Mouse (Mus musculus) MEL (cell line): ENCODE measurements at regions not wholly inside any gene's neighbourhood (a gene's known extent, or its start where the extent isn't known, plus 50 kb on each side); places are given as distances from the start of the nearest gene placed in this dataset.
A peak's percentile ranks its signal among the peaks of the same experiment; 100 is the strongest.

Experiments
- DNase-seq: peaks from one replicate; pipeline ENCODE4 v3.0.0; 2011; ENCODE audit warnings: low read depth, low spot score
- H3K27ac ChIP-seq: 2 replicates; pipeline ENCODE4 v1.5.1; 2012; ENCODE audit warnings: low read depth, mild to moderate bottlenecking, control low read depth, low read length, moderate library complexity; ENCODE audit not compliant: control insufficient read depth
- H3K27me3 ChIP-seq, 2 experiments: fragments of 150-350 bp in 1 of 2; sonication (generic) in 1 of 2; 2 replicates each; pipeline ENCODE4 v1.6.1; 2012; ENCODE audit warnings: low read length in 2 of 2, mild to moderate bottlenecking in 2 of 2, improper control_type of control experiment in 1 of 2, moderate library complexity in 1 of 2; ENCODE audit not compliant: insufficient read depth in 2 of 2, control insufficient read depth in 1 of 2
- H3K36me3 ChIP-seq, 2 experiments: 2 replicates each; pipeline ENCODE4 v1.6.1; 2012 to 2014; ENCODE audit warnings: low read length in 2 of 2, improper control_type of control experiment in 1 of 2, inconsistent platforms in 1 of 2, mild to moderate bottlenecking in 1 of 2; ENCODE audit not compliant: insufficient read depth in 2 of 2, control insufficient read depth in 1 of 2
- H3K4me1 ChIP-seq, 2 experiments: fragments of 150-350 bp in 1 of 2; sonication (generic) in 1 of 2; 2 replicates each; pipeline ENCODE4 v1.6.1; 2012; ENCODE audit warnings: low read length in 2 of 2, improper control_type of control experiment in 1 of 2, mild to moderate bottlenecking in 1 of 2; ENCODE audit not compliant: insufficient read depth in 2 of 2, control insufficient read depth in 1 of 2
- H3K4me3 ChIP-seq, 2 experiments: fragments of 150-350 bp in 1 of 2; sonication (generic) in 1 of 2; 2 replicates each; pipeline ENCODE4 v1.5.1; 2012; ENCODE audit warnings: low read depth in 2 of 2, low read length in 2 of 2, mild to moderate bottlenecking in 2 of 2, moderate library complexity in 2 of 2, control low read depth in 1 of 2, improper control_type of control experiment in 1 of 2; ENCODE audit not compliant: control insufficient read depth in 1 of 2, insufficient read depth in 1 of 2
- H3K79me2 ChIP-seq: 2 replicates; pipeline ENCODE4 v1.6.1; 2012; ENCODE audit warnings: mild to moderate bottlenecking, low read length, moderate library complexity; ENCODE audit not compliant: control insufficient read depth, poor library complexity, insufficient read depth
- H3K9ac ChIP-seq: 2 replicates; pipeline ENCODE4 v1.6.1; 2012; ENCODE audit warnings: low read depth, mild to moderate bottlenecking, control low read depth, low read length, moderate library complexity; ENCODE audit not compliant: control insufficient read depth, poor library complexity, severe bottlenecking
- H3K9me3 ChIP-seq: fragments of 150-350 bp; sonication (generic); replicated peaks from 2 replicates; pipeline ENCODE4 v1.6.1; 2012; ENCODE audit warnings: mild to moderate bottlenecking, low read length, improper control_type of control experiment, moderate library complexity; ENCODE audit not compliant: insufficient read depth
- CHD1 ChIP-seq: IDR thresholded peaks from 2 replicates; pipeline ENCODE4 v1.6.1; 2012; ENCODE audit warnings: low read depth, mild to moderate bottlenecking, inconsistent platforms, low read length, improper control_type of control experiment
- GABPA ChIP-seq: IDR thresholded peaks from 2 replicates; pipeline ENCODE4 v1.6.1; 2012; ENCODE audit warnings: low read depth, mild to moderate bottlenecking, inconsistent platforms, low read length, improper control_type of control experiment, moderate library complexity
- MAZ ChIP-seq: IDR thresholded peaks from 2 replicates; pipeline ENCODE4 v1.6.1; 2012; ENCODE audit warnings: low read depth, mild to moderate bottlenecking, inconsistent platforms, low read length, improper control_type of control experiment
- MYB ChIP-seq: IDR thresholded peaks from 2 replicates; pipeline ENCODE4 v1.6.1; 2011; ENCODE audit warnings: mild to moderate bottlenecking, low read depth, low read length, improper control_type of control experiment
- NELFE ChIP-seq: IDR thresholded peaks from 2 replicates; pipeline ENCODE4 v1.6.1; 2011; ENCODE audit warnings: low read depth, low read length, improper control_type of control experiment
- POLR2AphosphoS2 ChIP-seq: IDR thresholded peaks from 2 replicates; pipeline ENCODE4 v1.6.1; 2011; ENCODE audit warnings: low read length, improper control_type of control experiment
- POLR2AphosphoS5 ChIP-seq: IDR thresholded peaks from 2 replicates; pipeline ENCODE4 v1.6.1; 2012; ENCODE audit warnings: low read depth, borderline replicate concordance, mild to moderate bottlenecking, inconsistent platforms, low read length, moderate library complexity, mixed read lengths
- RCOR1 ChIP-seq: IDR thresholded peaks from 2 replicates; pipeline ENCODE4 v1.6.1; 2012; ENCODE audit warnings: low read depth, mild to moderate bottlenecking, inconsistent platforms, low read length, improper control_type of control experiment
- TBP ChIP-seq: IDR thresholded peaks from 2 replicates; pipeline ENCODE4 v1.8.0; 2011; ENCODE audit warnings: low read depth, low read length, improper control_type of control experiment
- USF1 ChIP-seq: IDR thresholded peaks from 2 replicates; pipeline ENCODE4 v1.6.1; 2014; ENCODE audit warnings: low read depth, mild to moderate bottlenecking, inconsistent platforms, low read length, improper control_type of control experiment, moderate library complexity
- USF2 ChIP-seq, 2 experiments: IDR thresholded peaks; 2 replicates each; pipeline ENCODE4 v1.6.1; 2011 to 2012; ENCODE audit warnings: improper control_type of control experiment in 2 of 2, low read length in 2 of 2, borderline replicate concordance in 1 of 2, inconsistent platforms in 1 of 2, low read depth in 1 of 2, mild to moderate bottlenecking in 1 of 2; ENCODE audit not compliant: insufficient read depth in 1 of 2
- ZKSCAN1 ChIP-seq: IDR thresholded peaks from 2 replicates; pipeline ENCODE4 v1.6.1; 2012; ENCODE audit warnings: low read depth, mild to moderate bottlenecking, inconsistent platforms, low read length, improper control_type of control experiment, moderate library complexity
- ZMIZ1 ChIP-seq: IDR thresholded peaks from 2 replicates; pipeline ENCODE4 v1.6.1; 2012; ENCODE audit warnings: low read depth, mild to moderate bottlenecking, inconsistent platforms, low read length, improper control_type of control experiment, moderate library complexity
- ZNF384 ChIP-seq: IDR thresholded peaks from 2 replicates; pipeline ENCODE4 v1.6.1; 2012; ENCODE audit warnings: low read depth, mild to moderate bottlenecking, inconsistent platforms, low read length, improper control_type of control experiment

- H3K4me1 ChIP-seq = no peaks in the 10 kb centered on the region
- TF ChIP-seq USF1 = peak; percentile 37; the same call in 1 of the 2 replicates
- TF ChIP-seq CHD1 = no peak
- no peak for TF ChIP-seq NELFE
Observed at GRCm38 (mm10) chr9:61162884-61163283, 209.3 kb upstream of the Tle3 start.

GRCm38 (mm10) chr9:61163671-61164288, 208.4 kb upstream of the Tle3 start:
- Histone ChIP-seq H3K79me2 (no peaks in the 10 kb centered on the region), H3K36me3 (no peaks in the 10 kb centered on the region), H3K27me3 (peaks cover 0 to 4% of the 10 kb centered on the region in 2 experiments; a peak in 1 of 4 replicates), H3K9ac (no peak overlapping the region), H3K27ac (no peak overlapping the region), H3K4me1 (no peaks in the 10 kb centered on the region), H3K9me3 (no peaks in the 10 kb centered on the region), H3K4me3 (no peak overlapping the region)
- DNase-seq = no peak
- TF ChIP-seq RCOR1 (no peak), POLR2AphosphoS5 (no peak), GABPA (no peak), ZNF384 (no peak), CHD1 (no peak), USF2 (IDR thresholded peaks at IDR 0.05; ENCODE audit: borderline replicate concordance in 1 of 2, insufficient read depth in 1 of 2, low read depth in 1 of 2, low read length in 2 of 2) (no peak), ZKSCAN1 (no peak), MAZ (no peak), POLR2AphosphoS2 (no peak)

More at GRCm38 (mm10) chr9:61162884-61163283, 209.3 kb upstream of the Tle3 start:
- Histone ChIP-seq H3K36me3 (no peaks in the 10 kb centered on the region), H3K9ac (no peak overlapping the region), H3K27me3 (peaks cover 0 to 4% of the 10 kb centered on the region in 2 experiments; a peak in 1 of 4 replicates), H3K27ac (no peak overlapping the region), H3K9me3 (no peaks in the 10 kb centered on the region), H3K79me2 (no peaks in the 10 kb centered on the region), H3K4me3 (no peak overlapping the region)
- no peak for DNase-seq

GRCm38 (mm10) chr9:61164501-61165251, 207.5 kb upstream of the Tle3 start:
- H3K79me2 ChIP-seq = no peaks in the 10 kb centered on the region
- peaks cover 0 to 2% of the 10 kb centered on the region in 2 experiments; a peak in 1 of 4 replicates for H3K27me3 ChIP-seq
- DNase-seq = no peak

More at GRCm38 (mm10) chr9:61164501-61165251, 207.5 kb upstream of the Tle3 start:
- Histone ChIP-seq H3K27ac (no peak overlapping the region), H3K9ac (no peak overlapping the region), H3K4me3 (no peak overlapping the region), H3K36me3 (no peaks in the 10 kb centered on the region), H3K9me3 (no peaks in the 10 kb centered on the region), H3K4me1 (no peaks in the 10 kb centered on the region)
- TF ChIP-seq MYB (no peak), ZMIZ1 (no peak), TBP (no peak)
